Mouse (Mus musculus) embryonic facial prominence, embryonic 11.5 days (tissue): ENCODE measurements around the gene Lmnb2. TPM values are rescaled to one million over a fixed set of nuclear protein-coding genes. Genes with fewer than 3 reads are reported as not detected.

ENCODE experiments used
- ATAC-seq: fragments of 200-750 bp; cut with Nextera tagmentation; replicated peaks from 2 replicates; pipeline ENCODE4 v1.8.0; 2017; ENCODE audit warnings: low read depth; ENCODE audit not compliant: insufficient number of reproducible peaks, low FRiP score, low TSS enrichment
- DNase-seq: peaks from one replicate; pipeline ENCODE4 v3.0.0-alpha.2; 2015; ENCODE audit warnings: low spot score
- H3K27ac ChIP-seq: fragments of 300-500 bp; sonication (generic); replicated peaks from 2 replicates; pipeline ENCODE4 v1.5.1; 2014; ENCODE audit warnings: mild to moderate bottlenecking, low read depth, low read length, control low read depth
- H3K27me3 ChIP-seq: fragments of 300-500 bp; sonication (generic); 2 replicates; pipeline ENCODE4 v1.6.1; 2014; ENCODE audit warnings: mild to moderate bottlenecking, low read length, moderate library complexity, mixed read lengths; ENCODE audit not compliant: control insufficient read depth, insufficient read depth
- H3K36me3 ChIP-seq: fragments of 300-500 bp; sonication (generic); replicated peaks from 2 replicates; pipeline ENCODE4 v1.6.1; 2014; ENCODE audit warnings: low read depth, mild to moderate bottlenecking, low read length, moderate library complexity, mixed read lengths; ENCODE audit not compliant: control insufficient read depth, insufficient read depth
- H3K4me1 ChIP-seq: fragments of 300-500 bp; sonication (generic); 2 replicates; pipeline ENCODE4 v1.6.1; 2014; ENCODE audit warnings: low read length, mixed read lengths; ENCODE audit not compliant: control insufficient read depth, insufficient read depth
- H3K4me2 ChIP-seq: fragments of 300-500 bp; sonication (generic); 2 replicates; pipeline ENCODE4 v1.6.1; 2014; ENCODE audit warnings: low read depth, mild to moderate bottlenecking, control low read depth, low read length, moderate library complexity
- H3K4me3 ChIP-seq: fragments of 300-500 bp; sonication (generic); 2 replicates; pipeline ENCODE4 v1.5.1; 2014; ENCODE audit warnings: low read depth, low read length, control low read depth
- H3K9ac ChIP-seq: fragments of 300-500 bp; sonication (generic); replicated peaks from 2 replicates; pipeline ENCODE4 v1.6.1; 2014; ENCODE audit warnings: mild to moderate bottlenecking, control low read depth, low read length
- H3K9me3 ChIP-seq: fragments of 300-500 bp; sonication (generic); replicated peaks from 2 replicates; pipeline ENCODE4 v1.6.1; 2016; ENCODE audit warnings: mild to moderate bottlenecking, low read length, inconsistent platforms, mixed read lengths; ENCODE audit not compliant: control insufficient read depth
- WGBS: fragments of 180-500 bp; shearing (Covaris S2); extraction: QIAGEN DNeasy Blood & Tissue Kit; methylation state at CpG from one replicate; pipeline ENCODE4 v1.1.7; 2014; 5-methylcytosine and 5-hydroxymethylcytosine counted together
- polyA plus RNA-seq: library from polyadenylated mRNA; unstranded; fragments of >200 nt; fragmentation: Nextera tagmentation; extraction: Ambion mirVana; gene quantifications from 2 replicates; pipeline ENCODE4 v1.2.1, GENCODE M21; 2014

The Lmnb2 gene
- polyA plus RNA-seq: 18.4 and 19.4 TPM in 2 replicates

DNA sequence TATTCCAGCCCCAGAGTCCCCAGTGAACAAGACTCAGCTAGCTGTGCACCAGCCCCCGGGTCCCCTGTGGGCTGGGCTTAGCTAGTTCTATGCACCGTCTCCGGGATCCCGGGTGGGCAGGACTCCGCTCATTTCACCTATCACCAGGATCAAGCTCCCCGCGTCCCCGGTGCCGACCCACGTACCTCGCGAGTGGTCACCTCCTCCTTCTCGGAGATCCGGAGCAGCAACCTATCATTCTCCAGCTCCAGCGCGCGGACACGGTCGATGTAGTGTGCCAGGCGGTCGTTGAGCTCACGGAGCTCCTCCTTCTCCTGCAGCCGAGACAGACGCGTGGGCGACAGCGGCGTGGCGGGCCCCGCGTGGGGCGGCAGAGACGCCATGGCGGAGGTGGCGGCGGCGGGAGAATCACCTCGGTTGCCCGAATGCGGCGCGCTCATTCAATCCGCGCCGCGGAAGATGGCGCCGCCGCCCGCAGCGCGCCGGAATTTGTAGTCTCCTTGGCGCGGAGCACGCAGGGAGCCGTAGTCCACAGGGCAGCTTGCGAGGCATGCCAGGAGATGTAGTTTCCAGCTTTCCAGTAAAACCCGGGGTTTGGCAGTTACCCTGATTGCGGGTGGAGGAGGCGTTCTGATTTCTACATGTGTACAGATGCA is at the start of gene Lmnb2:
Gene Lmnb2, minus strand, starts transcription at position 467 of the 656 bp plus-strand sequence.
- DNase-seq: peak; percentile 87
- Histone ChIP-seq H3K4me3 (peak within 1 kb of the TSS; percentile 94), H3K9ac (peak within 1 kb of the TSS; percentile 94), H3K27ac (peak within 1 kb of the TSS; percentile 52), H3K36me3 (no peaks in the 10 kb centered on the region; the same call in 1 of the 2 replicates), H3K4me2 (peak within 1 kb of the TSS; percentile 93), H3K27me3 (no peaks in the 10 kb centered on the region), H3K9me3 (no peaks in the 10 kb centered on the region), H3K4me1 (no peaks in the 10 kb centered on the region)
- peak; percentile 37; the same call in 1 of the 2 replicates for ATAC-seq
- WGBS: under 1% methylated on average over 60 of the region's 61 CpGs

DNA sequence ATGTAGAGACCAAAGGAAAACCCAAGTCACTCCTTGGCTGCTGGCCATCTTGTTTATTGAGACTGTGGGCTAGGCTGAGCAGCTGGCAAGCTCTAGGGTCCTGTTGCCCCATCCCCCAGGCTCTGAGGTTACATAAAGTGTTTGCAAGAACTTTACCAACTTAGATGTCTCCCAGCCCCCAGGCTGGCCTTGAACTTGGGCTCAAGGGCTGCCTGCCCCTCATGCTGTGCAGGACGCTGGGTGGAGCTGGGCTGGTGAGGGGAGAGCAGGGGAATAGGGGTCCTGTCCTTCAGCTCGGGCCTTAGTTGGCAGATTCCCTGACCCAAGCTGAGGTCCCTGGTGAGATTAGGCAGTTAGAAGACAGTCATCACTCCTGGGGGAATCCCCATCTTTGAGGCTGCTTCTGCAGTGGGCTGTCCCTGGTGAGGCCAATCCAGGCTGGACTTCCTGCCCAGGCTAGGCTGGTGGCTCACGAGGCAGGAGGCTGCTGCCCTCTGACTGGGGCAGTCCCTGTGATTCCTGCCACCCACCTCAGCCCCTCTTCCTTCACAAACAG is 49.1 kb upstream of the Lmnb2 start:
- H3K4me1 ChIP-seq: no peaks in the 10 kb centered on the region
- no peaks in the 10 kb centered on the region for H3K36me3 ChIP-seq
- DNase-seq (no peak), ATAC-seq (no peak)
- no peak overlapping the region for H3K4me3 ChIP-seq
- WGBS: 51% methylated on average over 3 of the region's 3 CpGs
- H3K4me2 ChIP-seq: no peak overlapping the region
- no peaks in the 10 kb centered on the region for H3K9me3 ChIP-seq
- no peak overlapping the region for H3K27ac ChIP-seq
- H3K9ac ChIP-seq: no peak overlapping the region
- H3K27me3 ChIP-seq: no peaks in the 10 kb centered on the region

DNA sequence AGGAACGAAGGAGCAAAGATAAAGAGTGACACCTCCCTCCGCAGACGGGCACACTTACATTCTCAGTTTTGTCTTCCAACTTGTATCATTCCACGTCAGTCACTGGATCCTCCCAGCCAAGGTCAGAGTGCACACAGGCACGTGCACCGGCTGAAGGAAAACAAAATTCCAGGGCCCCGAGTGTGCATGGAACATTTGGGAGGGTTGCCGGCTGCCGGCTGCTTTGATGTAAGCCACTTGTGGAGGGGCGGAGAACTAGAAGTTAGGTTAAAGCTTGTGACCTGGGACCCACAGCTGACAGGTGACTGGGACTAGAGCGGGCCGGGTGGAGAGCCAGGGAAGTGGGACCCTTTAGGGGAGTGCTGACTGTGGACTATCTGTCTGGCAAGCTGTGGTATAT is 48.3 kb upstream of the Lmnb2 start:
- Histone ChIP-seq H3K27ac (no peak overlapping the region), H3K4me3 (no peak overlapping the region), H3K9me3 (no peaks in the 10 kb centered on the region), H3K4me1 (no peaks in the 10 kb centered on the region), H3K27me3 (no peaks in the 10 kb centered on the region), H3K4me2 (no peak overlapping the region), H3K36me3 (no peaks in the 10 kb centered on the region), H3K9ac (peak overlapping the region; percentile 18; the same call in 1 of the 2 replicates)
- 41% methylated on average over 12 of the region's 12 CpGs for WGBS
- ATAC-seq (no peak), DNase-seq (no peak)

DNA sequence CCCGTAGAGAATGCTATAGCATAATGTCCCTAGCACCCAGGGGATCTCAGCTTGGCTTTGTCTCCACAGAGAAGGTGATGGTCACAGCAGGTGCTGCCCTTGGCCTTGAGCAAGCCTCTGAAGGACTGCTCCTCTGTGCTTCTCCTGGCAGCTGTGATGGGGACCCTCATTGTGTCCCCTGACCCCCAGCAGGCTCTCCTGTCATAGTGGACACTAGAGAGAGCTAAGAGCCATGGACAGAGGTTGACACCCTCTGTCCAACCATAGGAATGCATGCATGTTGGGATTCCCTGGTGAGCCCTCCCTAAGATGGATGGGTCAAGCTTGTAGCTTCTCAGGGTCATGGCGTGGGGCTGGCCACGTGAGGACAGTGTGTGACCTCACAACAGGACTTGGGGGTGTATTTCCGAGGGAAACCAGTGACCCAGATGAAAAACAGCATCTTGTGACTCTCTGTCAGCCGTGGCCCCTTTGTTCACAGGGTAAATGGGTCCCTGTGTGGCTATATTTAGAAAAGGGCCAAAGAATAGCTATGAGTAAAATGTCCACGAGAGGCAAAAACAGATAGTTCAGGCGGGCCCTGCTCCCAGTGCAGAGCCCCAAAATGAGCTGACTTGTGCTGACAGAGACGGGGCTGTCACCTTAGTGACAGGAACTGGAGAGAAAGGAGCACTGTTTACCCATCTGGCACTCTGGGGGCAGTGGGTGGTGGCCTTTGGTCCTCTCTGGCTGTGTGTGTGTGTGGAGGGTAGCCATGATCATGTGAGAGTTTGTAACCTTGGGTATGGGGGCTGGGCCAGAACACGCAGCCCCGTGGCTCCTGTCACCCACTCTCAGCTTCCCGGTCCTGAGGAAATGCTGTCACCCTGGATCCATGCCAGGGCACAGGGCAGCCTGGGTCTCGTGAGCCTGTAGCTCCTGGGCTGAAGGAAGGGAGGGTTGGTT is 45.3 kb upstream of the Lmnb2 start:
- H3K27ac ChIP-seq: no peak overlapping the region
- 56% methylated on average over 12 of the region's 12 CpGs for WGBS

DNA sequence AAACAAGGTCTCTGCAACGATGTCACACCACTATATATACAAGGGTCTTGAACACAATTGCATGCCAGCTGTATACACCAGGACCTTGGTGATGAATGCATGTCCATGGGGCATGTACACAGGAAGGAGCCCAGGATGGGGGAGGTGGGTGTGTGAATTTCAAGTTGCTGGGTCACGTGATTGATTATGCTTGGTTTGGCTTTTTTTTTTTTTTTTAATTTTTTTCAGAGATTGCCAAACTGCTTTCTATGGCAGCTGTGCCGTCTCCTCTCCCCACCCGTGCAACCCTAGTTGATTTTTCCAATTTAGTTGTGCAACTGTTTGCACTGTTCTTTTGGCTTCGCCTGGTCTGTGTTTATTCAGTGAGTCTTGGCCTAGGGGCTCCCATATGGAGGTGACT is 44.5 kb upstream of the Lmnb2 start:
- H3K4me1 ChIP-seq: no peaks in the 10 kb centered on the region; the same call in 1 of the 2 replicates
- no peak for ATAC-seq

More for the DNA sequence above, 45.3 kb upstream of the Lmnb2 start:
- Histone ChIP-seq H3K27me3 (no peaks in the 10 kb centered on the region), H3K36me3 (no peaks in the 10 kb centered on the region), H3K9me3 (no peaks in the 10 kb centered on the region), H3K9ac (no peak overlapping the region), H3K4me2 (no peak overlapping the region), H3K4me3 (no peak overlapping the region), H3K4me1 (no peaks in the 10 kb centered on the region; the same call in 1 of the 2 replicates)
- no peak for ATAC-seq
- DNase-seq: no peak

DNA sequence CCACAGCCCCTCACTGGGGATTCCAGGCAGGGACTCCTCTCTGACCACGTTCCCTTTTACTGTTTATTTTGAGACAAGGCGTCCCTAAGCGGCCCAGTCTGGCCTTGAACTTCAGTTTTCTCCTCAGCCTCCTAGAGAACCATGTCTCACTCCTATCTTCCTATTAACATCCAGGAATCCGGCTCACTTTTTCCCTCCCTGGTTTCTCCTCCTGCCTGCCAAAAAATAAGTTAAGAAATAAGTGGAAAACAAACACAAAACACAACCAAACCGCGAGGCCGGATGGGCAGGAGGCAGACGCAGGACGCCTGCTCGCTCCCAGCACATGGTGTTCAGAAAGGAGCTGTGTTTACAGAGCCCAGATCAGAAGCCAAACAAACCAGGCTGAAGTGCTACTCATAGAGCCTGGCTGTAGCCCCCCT is 44.0 kb upstream of the Lmnb2 start:
- H3K27ac ChIP-seq: 0 out of 2 replicates have a peak overlapping the region, but pooled peaks have one; percentile 4
- no peak overlapping the region; the same call in 1 of the 2 replicates for H3K9ac ChIP-seq
- H3K4me1 ChIP-seq: no peaks in the 10 kb centered on the region; the same call in 1 of the 2 replicates
- 42% methylated on average over 10 of the region's 10 CpGs for WGBS
- ATAC-seq (no peak), DNase-seq (peak; percentile 20)
- no peaks in the 10 kb centered on the region for H3K27me3 ChIP-seq
- H3K4me2 ChIP-seq: no peak overlapping the region
- no peak overlapping the region for H3K4me3 ChIP-seq
- H3K9me3 ChIP-seq: no peaks in the 10 kb centered on the region
- no peaks in the 10 kb centered on the region for H3K36me3 ChIP-seq

More for the DNA sequence above, 44.5 kb upstream of the Lmnb2 start:
- H3K36me3 ChIP-seq: no peaks in the 10 kb centered on the region
- no peak for DNase-seq
- no peak overlapping the region for H3K27ac ChIP-seq
- WGBS: 73% methylated on average over 5 of the region's 5 CpGs
- no peaks in the 10 kb centered on the region for H3K9me3 ChIP-seq
- H3K4me3 ChIP-seq: no peak overlapping the region
- no peak overlapping the region for H3K9ac ChIP-seq
- H3K4me2 ChIP-seq: no peak overlapping the region
- H3K27me3 ChIP-seq: no peaks in the 10 kb centered on the region

DNA sequence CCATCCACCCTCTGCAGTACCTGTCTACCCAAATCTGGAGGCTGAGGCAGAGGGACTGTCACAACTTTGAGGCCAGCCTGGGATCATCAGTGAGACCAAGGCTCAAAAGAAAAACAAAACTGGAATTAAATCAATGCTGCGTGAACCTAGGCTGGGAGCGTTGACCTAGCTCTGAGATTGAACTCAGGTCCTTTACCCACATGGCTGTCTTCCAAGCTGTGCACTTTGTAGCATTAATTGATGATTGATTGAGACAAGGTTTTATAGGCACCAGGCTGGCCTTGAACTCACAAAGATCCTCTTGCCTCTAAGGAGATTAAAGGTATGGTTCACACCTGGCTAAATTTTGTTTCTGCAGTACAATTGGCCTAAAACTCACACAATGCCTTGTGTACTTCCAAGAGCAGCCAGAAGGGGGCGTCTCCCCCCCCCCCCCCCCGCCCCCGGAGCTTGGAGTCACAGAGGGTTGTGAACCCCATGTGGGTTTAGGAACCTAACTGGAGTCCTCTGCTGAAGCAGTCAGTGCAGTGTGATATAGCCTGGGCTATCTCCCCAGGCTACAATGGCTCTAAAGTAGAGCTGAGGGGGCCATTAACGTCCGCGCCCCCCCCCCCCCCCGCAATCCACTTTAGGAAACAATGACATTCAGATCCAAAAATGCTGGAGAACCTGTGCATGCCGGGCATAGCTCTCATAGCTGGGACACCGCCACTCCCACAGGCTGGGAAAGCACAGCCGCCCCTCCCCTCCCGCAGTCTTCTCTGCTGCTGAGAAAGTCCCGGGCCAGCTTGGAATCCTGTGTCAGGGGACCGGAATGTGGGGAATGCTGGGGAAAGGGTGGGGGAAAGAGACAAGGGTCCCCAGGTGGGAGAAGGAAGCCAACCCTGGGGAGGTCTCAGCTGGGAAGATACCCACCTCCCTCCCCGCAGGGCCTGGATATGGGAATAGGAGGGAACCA is 42.8 kb upstream of the Lmnb2 start:
- no peak overlapping the region for H3K4me2 ChIP-seq
- no peak overlapping the region for H3K4me3 ChIP-seq
- no peaks in the 10 kb centered on the region for H3K27me3 ChIP-seq
- H3K27ac ChIP-seq: peak overlapping the region; percentile 67
- ATAC-seq (peak; percentile 51; the same call in 1 of the 2 replicates), DNase-seq (peak; percentile 72)
- H3K4me1 ChIP-seq: no peaks in the 10 kb centered on the region; the same call in 1 of the 2 replicates
- WGBS: 11% methylated on average over 16 of the region's 16 CpGs
- H3K9ac ChIP-seq: peak overlapping the region; percentile 32; the same call in 1 of the 2 replicates
- H3K9me3 ChIP-seq: no peaks in the 10 kb centered on the region
- H3K36me3 ChIP-seq: no peaks in the 10 kb centered on the region
